Mouse (Mus musculus): ENCODE measurements at regions not wholly inside any gene's neighbourhood (a gene's known extent, or its start where the extent isn't known, plus 50 kb on each side); places are given as distances from the start of the nearest gene placed in this dataset.
A peak's percentile ranks its signal among the peaks of the same experiment; 100 is the strongest.

DNA sequence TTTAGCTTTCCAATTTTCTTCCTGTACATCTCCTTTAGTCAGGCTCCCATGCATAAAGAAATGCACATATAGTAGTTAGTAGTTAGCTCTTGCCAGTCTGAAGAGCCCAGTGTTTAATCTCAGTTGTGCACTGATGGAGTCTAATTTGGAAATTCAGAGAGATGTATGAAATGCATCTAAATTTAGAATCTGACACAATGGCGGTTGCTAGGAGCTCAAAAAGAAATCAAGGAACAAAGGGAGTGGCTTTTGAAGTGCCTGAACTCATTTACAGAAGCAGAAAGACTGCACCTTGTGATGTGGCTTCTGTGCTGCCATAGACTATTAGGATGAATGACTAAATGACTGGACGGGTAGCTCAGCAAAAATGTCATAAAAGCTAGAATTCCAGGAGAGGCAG is 916.3 kb downstream of the Rps29 start:
- DNase-seq = no peak

GRCm38 (mm10) chr12:68231803-68232202 is 927.2 kb downstream of the Rps29 start:
- peak; percentile 7 for DNase-seq

- no peak for DNase-seq
Observed at GRCm38 (mm10) chr12:68217091-68217490, 941.9 kb downstream of the Rps29 start.

DNA sequence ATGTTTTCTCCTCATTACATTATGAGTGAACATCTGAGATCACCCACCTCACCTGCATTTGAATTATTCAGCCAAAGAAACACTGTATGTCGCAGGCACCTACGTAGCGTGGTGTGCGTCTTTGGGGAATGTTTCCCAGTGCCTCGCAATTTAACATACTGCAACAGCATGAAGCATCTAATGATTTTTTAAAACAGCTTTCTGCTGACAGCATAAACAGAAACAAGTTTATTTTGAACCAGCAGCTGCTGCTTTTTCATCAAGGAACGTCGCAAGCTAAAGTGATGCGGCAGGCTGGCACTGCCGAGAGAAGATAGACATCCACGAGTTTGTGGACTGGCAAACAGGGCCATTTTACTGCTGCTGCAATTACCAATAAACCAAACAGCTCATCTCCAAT is 950.7 kb downstream of the Rps29 start:
- DNase-seq = peak; percentile 2

DNA sequence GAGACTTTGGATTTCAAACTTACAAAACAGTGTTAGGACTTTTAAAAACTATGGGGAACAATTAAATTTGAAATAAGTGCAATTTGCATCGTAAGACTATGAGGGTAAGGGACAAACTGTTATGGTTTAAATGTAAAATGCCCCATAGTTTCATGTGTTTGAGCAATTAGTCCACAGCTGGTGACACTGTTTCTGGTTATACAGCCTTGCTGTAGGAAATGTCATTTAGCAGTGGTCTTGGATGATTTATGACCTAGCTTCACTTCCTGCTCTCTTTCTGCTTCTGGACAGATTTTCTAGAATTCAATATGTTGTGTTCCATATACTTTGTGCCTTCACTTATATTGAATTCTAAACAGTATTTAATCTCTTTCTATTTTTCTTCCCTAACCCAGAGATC is 961.5 kb upstream of the Mdga2 start:
- DNase-seq = no peak

- DNase-seq = no peak
Observed at GRCm38 (mm10) chr12:68161317-68161716, 939.0 kb upstream of the Mdga2 start.

DNA sequence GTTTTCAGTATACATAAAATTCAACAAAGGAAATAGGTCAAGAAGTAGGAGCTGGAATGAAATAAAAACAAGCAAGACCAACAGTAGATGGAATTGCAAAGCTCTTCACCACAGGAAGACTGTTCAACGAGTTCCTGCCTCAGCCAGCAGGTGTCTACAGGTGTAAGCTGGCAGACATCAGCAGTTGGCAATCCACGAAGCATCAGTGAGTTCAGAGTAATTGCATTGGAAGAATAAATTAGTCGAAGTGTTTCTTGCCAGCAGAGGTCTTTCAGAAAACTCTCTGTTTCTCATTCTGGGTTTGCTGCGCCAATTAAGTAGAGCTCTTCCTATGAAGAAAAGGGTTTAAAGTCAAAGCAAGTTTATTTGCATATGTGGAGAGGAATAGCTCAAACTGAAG is 925.7 kb upstream of the Mdga2 start:
- no peak for DNase-seq

GRCm38 (mm10) chr12:68139831-68140230 is 917.5 kb upstream of the Mdga2 start:
- no peak for DNase-seq

- DNase-seq = no peak
Observed at GRCm38 (mm10) chr12:68131776-68132175, 909.4 kb upstream of the Mdga2 start.

GRCm38 (mm10) chr12:68115762-68116161 is 893.4 kb upstream of the Mdga2 start:
- no peak for DNase-seq

All from right cerebral cortex, adult 18-20 months (tissue).